11 mouse cellular contexts compared by ENCODE assay signal in genomic region chr11:106614339-106614645, GRCm38 (mm10). TPM values are rescaled to one million over a fixed set of nuclear protein-coding genes. Genes with fewer than 3 reads are reported as not detected.
DNase-seq lines count a peak whose midpoint lies in the region; ATAC-seq lines count a peak whose summit lies in the region.
"Had no signal": no experiment of that assay in that cellular context is flagged by ENCODE, and none has a peak within 500 bp of the region (broad histone marks: within the 10 kb centered on the region; RNA-seq: fewer than 3 reads in every experiment).

No protein-coding gene starts in this region.

- ATAC-seq in liver, embryonic 13.5 days (ENCODE audit: low read depth): no peak
- ATAC-seq in liver, embryonic 11.5 days (replicated peaks; ENCODE audit: low FRiP score): no peak
- ATAC-seq in hindbrain, embryonic 16.5 days: no peak

- DNase-seq in adrenal gland, adult 2 months: peak; percentile 20
- DNase-seq in adrenal gland, postnatal 25 days: no peak
- DNase-seq in liver, embryonic 13.5 days: no peak
- DNase-seq in liver, embryonic 11.5 days (ENCODE audit: low spot score): no peak
- peak; percentile 34 for DNase-seq in induced T-regulatory cell, adult 2 months (ENCODE audit: low read depth)
- DNase-seq in skeletal muscle tissue, adult 2 months (ENCODE audit: low read depth, low spot score): peak; percentile 42
- DNase-seq in natural killer cell, adult 2 months (ENCODE audit: low spot score in 2 of 2): no peak
- DNase-seq: gastrocnemius, postnatal 25 days had no signal

- H3K27ac ChIP-seq in liver, embryonic 13.5 days: peak overlapping the region; percentile 29; the same call in 1 of the 2 replicates
- no peak overlapping the region for H3K27ac ChIP-seq in liver, embryonic 11.5 days (ENCODE audit: low read depth, low read length)
- H3K27ac ChIP-seq in hindbrain, embryonic 16.5 days (ENCODE audit: low read depth, low read length): no peak overlapping the region
- H3K27ac ChIP-seq: limb, embryonic 12.5 days had no signal

- H3K4me1 ChIP-seq in liver, embryonic 13.5 days (replicated peaks): peaks cover 41% of the 10 kb centered on the region
- peaks cover 19% of the 10 kb centered on the region for H3K4me1 ChIP-seq in liver, embryonic 11.5 days (replicated peaks; ENCODE audit: control insufficient read depth, insufficient read depth, low read length)
- peaks cover 13% of the 10 kb centered on the region for H3K4me1 ChIP-seq in hindbrain, embryonic 16.5 days (ENCODE audit: control insufficient read depth, insufficient read depth, low read depth, low read length)

- H3K4me3 ChIP-seq in liver, embryonic 13.5 days (replicated peaks): no peak overlapping the region
- H3K4me3 ChIP-seq in liver, embryonic 11.5 days (ENCODE audit: low read depth, low read length): no peak overlapping the region
- no peak overlapping the region for H3K4me3 ChIP-seq in hindbrain, embryonic 16.5 days (ENCODE audit: low read length)

- H3K36me3 ChIP-seq in liver, embryonic 13.5 days: no peaks in the 10 kb centered on the region
- H3K36me3 ChIP-seq in liver, embryonic 11.5 days (ENCODE audit: control insufficient read depth, insufficient read depth, low read length): no peaks in the 10 kb centered on the region
- H3K36me3 ChIP-seq in hindbrain, embryonic 16.5 days (ENCODE audit: control insufficient read depth, insufficient read depth, low read length): no peaks in the 10 kb centered on the region
- H3K36me3 ChIP-seq: kidney, embryonic 15.5 days; limb, embryonic 12.5 days had no signal

- 40% methylated on average over 4 of the region's 4 CpGs for WGBS in liver, embryonic 13.5 days (ENCODE audit: insufficient replicate concordance)
- 67% methylated on average over 4 of the region's 4 CpGs for WGBS in liver, embryonic 11.5 days
- 79% methylated on average over 4 of the region's 4 CpGs for WGBS in hindbrain, embryonic 16.5 days

- H3K4me2 ChIP-seq in liver, embryonic 13.5 days: no peak overlapping the region
- no peak overlapping the region for H3K4me2 ChIP-seq in liver, embryonic 11.5 days
- H3K4me2 ChIP-seq in hindbrain, embryonic 16.5 days (ENCODE audit: low read length): no peak overlapping the region

- H3K9ac ChIP-seq in liver, embryonic 13.5 days: no peak overlapping the region
- no peak overlapping the region for H3K9ac ChIP-seq in liver, embryonic 11.5 days (ENCODE audit: low read depth, low read length)
- H3K9ac ChIP-seq in hindbrain, embryonic 16.5 days (ENCODE audit: low read depth, low read length): no peak overlapping the region
- H3K9ac ChIP-seq: kidney, embryonic 15.5 days had no signal

- H3K9me3 ChIP-seq in liver, embryonic 13.5 days (replicated peaks): no peaks in the 10 kb centered on the region
- H3K9me3 ChIP-seq in liver, embryonic 11.5 days (ENCODE audit: control insufficient read depth, low read length): no peaks in the 10 kb centered on the region
- H3K9me3 ChIP-seq in hindbrain, embryonic 16.5 days (ENCODE audit: control insufficient read depth, low read length): no peaks in the 10 kb centered on the region
- H3K9me3 ChIP-seq: kidney, embryonic 15.5 days; limb, embryonic 12.5 days had no signal

- H3K27me3 ChIP-seq in liver, embryonic 13.5 days: no peaks in the 10 kb centered on the region
- H3K27me3 ChIP-seq in liver, embryonic 11.5 days (replicated peaks; ENCODE audit: control insufficient read depth, insufficient read depth, low read length): no peaks in the 10 kb centered on the region
- no peaks in the 10 kb centered on the region for H3K27me3 ChIP-seq in hindbrain, embryonic 16.5 days (replicated peaks; ENCODE audit: control insufficient read depth, insufficient read depth, low read length)

RNA-seq across cellular contexts. Expression of gene Tex2, which starts 1.1 kb away (rescaled TPM):
- total RNA-seq in adrenal gland, adult 2 months (2021): 10 to 100 TPM; 54.0 to 55.5 TPM
- polyA plus RNA-seq in adrenal gland, adult 2 months (2012; rRNA removed): 14.0 and 15.8 TPM in 2 replicates
- total RNA-seq in adrenal gland, postnatal 25 days (2021): 45.0 and 45.5 TPM in 2 replicates
- 7.5 and 9.8 TPM in 2 replicates for polyA plus RNA-seq in liver, embryonic 13.5 days (2015; fragmentation: Nextera tagmentation; extraction: Ambion mirVana)
- 13.4 and 15.9 TPM in 2 replicates for polyA plus RNA-seq in liver, embryonic 11.5 days (2014; fragmentation: Nextera tagmentation; extraction: Ambion mirVana)
- 29.5 and 38.4 TPM in 2 replicates for polyA plus RNA-seq in hindbrain, embryonic 16.5 days (2015; fragmentation: Nextera tagmentation; extraction: Ambion mirVana)

Comparison
In these comparisons a context has a peak if more than half of its experiments do, and no peak if none do; other contexts are left out.
1. DNase-seq: peak in adrenal gland, adult 2 months (single experiment), induced T-regulatory cell, adult 2 months (single experiment) and skeletal muscle tissue, adult 2 months (single experiment); none in adrenal gland, postnatal 25 days (single experiment), liver, embryonic 13.5 days (single experiment), liver, embryonic 11.5 days (single experiment) and natural killer cell, adult 2 months (0 of 2).